Mouse (Mus musculus) ES-Bruce4 (cell line): ENCODE results near the gene Pdia6.

ENCODE experiments used
- EP300 ChIP-seq: IDR thresholded peaks from 2 replicates; pipeline ENCODE4 v1.6.1; 2011; ENCODE audit warnings: low read depth, low read length; ENCODE audit not compliant: insufficient read depth
- POLR2A ChIP-seq: IDR thresholded peaks from one replicate; pipeline ENCODE4 v1.8.1; 2011; ENCODE audit warnings: low read length; ENCODE audit not compliant: insufficient read depth

DNA sequence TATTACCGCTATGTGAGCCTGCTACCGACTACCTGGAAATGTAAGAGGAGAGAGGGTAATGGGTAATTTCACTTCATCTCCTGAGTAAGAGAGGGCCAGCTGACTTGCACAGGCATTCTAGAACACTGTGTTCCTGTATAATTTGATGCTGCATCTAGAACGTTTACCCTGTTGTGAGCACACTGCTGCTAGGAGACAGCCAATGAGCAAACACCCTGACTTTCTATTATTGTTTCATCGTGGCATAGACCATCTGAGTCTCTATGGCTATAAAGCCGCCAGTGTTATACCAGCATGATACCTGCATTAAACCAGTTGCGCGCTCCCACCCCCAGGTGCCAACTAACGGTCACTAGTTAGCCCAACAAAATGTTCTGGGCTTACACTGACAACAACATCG is 24.7 kb upstream of the Pdia6 start:
- TF ChIP-seq EP300 = no peak
- no peak for TF ChIP-seq POLR2A
